Mouse (Mus musculus) forebrain, embryonic 15.5 days (tissue): ENCODE data around the gene Tfcp2. TPM values are rescaled to one million over a fixed set of nuclear protein-coding genes. Genes with fewer than 3 reads are reported as not detected.

Experiments used
- ATAC-seq: fragments of 200-750 bp; cut with Nextera tagmentation; replicated peaks from 2 replicates; pipeline ENCODE4 v1.8.0; 2017; ENCODE audit warnings: mild to moderate bottlenecking, moderate TSS enrichment, moderate library complexity
- H3K27ac ChIP-seq: fragments of 300-500 bp; sonication (generic); replicated peaks from 2 replicates; pipeline ENCODE4 v1.5.1; 2015; ENCODE audit warnings: mild to moderate bottlenecking, inconsistent platforms
- H3K27me3 ChIP-seq: fragments of 300-500 bp; sonication (generic); 2 replicates; pipeline ENCODE4 v1.6.1; 2015; ENCODE audit warnings: inconsistent platforms
- H3K36me3 ChIP-seq: fragments of 300-500 bp; sonication (generic); 2 replicates; pipeline ENCODE4 v1.6.1; 2015; ENCODE audit warnings: mild to moderate bottlenecking, inconsistent platforms
- H3K4me1 ChIP-seq: fragments of 300-500 bp; sonication (generic); 2 replicates; pipeline ENCODE4 v1.6.1; 2015; ENCODE audit warnings: inconsistent platforms
- H3K4me2 ChIP-seq: fragments of 300-500 bp; sonication (generic); replicated peaks from 2 replicates; pipeline ENCODE4 v1.6.1; 2015; ENCODE audit warnings: mild to moderate bottlenecking, inconsistent platforms
- H3K4me3 ChIP-seq: fragments of 300-500 bp; sonication (generic); 2 replicates; pipeline ENCODE4 v1.5.1; 2015; ENCODE audit warnings: mild to moderate bottlenecking, inconsistent platforms
- H3K9ac ChIP-seq: fragments of 300-500 bp; sonication (generic); replicated peaks from 2 replicates; pipeline ENCODE4 v1.6.1; 2015; ENCODE audit warnings: mild to moderate bottlenecking, inconsistent platforms
- H3K9me3 ChIP-seq: fragments of 300-500 bp; sonication (generic); 2 replicates; pipeline ENCODE4 v1.6.1; 2016; ENCODE audit warnings: inconsistent platforms
- WGBS: fragments of 180-500 bp; shearing (Covaris S2); methylation state at CpG from one replicate; pipeline ENCODE4 v1.1.7; 2015; ENCODE audit warnings: mixed read lengths; 5-methylcytosine and 5-hydroxymethylcytosine counted together
- polyA plus RNA-seq: library from polyadenylated mRNA; unstranded; fragments of >200 nt; fragmentation: Nextera tagmentation; extraction: Ambion mirVana; gene quantifications from 2 replicates; pipeline ENCODE4 v1.2.1, GENCODE M21; 2015

Tfcp2 gene
- 30.0 and 33.6 TPM in 2 replicates for polyA plus RNA-seq

GRCm38 (mm10) chr15:100551326-100552307, at the start of gene Tfcp2:
Gene Tfcp2 (minus strand): TSS chr15:100552008.
- Histone ChIP-seq H3K4me1 (peaks cover 18% of the 10 kb centered on the region), H3K27me3 (no peaks in the 10 kb centered on the region), H3K9me3 (no peaks in the 10 kb centered on the region), H3K36me3 (peaks cover 9% of the 10 kb centered on the region), H3K4me2 (peak within 1 kb of the TSS; percentile 86), H3K27ac (peak within 1 kb of the TSS; percentile 90), H3K4me3 (peak within 1 kb of the TSS; percentile 100), H3K9ac (peak within 1 kb of the TSS; percentile 92)
- peak; percentile 100 for ATAC-seq
- WGBS = under 1% methylated on average over 84 of the region's 84 CpGs

DNA sequence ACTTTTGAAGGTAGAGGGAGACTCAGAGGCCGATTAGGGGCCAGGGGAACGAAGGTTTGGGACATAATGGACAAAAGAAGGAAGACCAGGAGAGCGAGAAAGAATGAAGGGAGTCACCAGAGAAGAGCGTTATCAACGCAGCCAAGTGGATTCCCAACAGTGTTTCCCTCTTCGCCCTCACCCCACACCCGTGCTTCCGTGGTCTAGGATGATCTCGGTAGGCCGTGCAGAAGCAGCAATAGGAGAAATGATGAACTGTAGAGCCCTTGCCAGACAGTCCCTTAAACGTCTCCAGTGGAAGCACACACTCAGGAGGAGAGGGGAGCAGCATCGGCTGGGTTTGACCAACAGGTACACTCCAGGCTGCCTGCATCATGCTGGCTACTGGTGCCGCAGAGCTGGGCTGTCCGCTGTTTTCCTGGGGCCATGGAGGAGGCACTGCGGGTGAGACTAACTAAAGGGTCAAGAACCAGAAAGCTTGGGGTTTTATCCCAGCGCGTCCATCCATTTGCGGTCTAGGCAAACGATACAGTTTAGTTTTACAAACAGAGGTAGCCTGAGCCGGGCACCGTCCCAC, 49.0 kb upstream of the Tfcp2 start:
- H3K27me3 ChIP-seq = peaks cover 3% of the 10 kb centered on the region; the same call in 1 of the 2 replicates
- no peaks in the 10 kb centered on the region for H3K9me3 ChIP-seq
- peak overlapping the region; percentile 90 for H3K4me3 ChIP-seq
- 20% methylated on average over 21 of the region's 21 CpGs for WGBS
- no peak overlapping the region for H3K27ac ChIP-seq
- peak overlapping the region; percentile 88 for H3K4me2 ChIP-seq
- no peaks in the 10 kb centered on the region for H3K36me3 ChIP-seq
- ATAC-seq = no peak
- no peak overlapping the region for H3K9ac ChIP-seq
- H3K4me1 ChIP-seq = peaks cover 35% of the 10 kb centered on the region

- H3K4me1 ChIP-seq = peaks cover 30% of the 10 kb centered on the region
- H3K27me3 ChIP-seq = peaks cover 3% of the 10 kb centered on the region; the same call in 1 of the 2 replicates
- H3K27ac ChIP-seq = peak overlapping the region; percentile 89
- H3K4me2 ChIP-seq = peak overlapping the region; percentile 88
- peak; percentile 73 for ATAC-seq
- H3K9ac ChIP-seq = peak overlapping the region; percentile 97
- H3K9me3 ChIP-seq = no peaks in the 10 kb centered on the region
- peak overlapping the region; percentile 90 for H3K4me3 ChIP-seq
- WGBS = 1% methylated on average over 31 of the region's 35 CpGs
- H3K36me3 ChIP-seq = no peaks in the 10 kb centered on the region
Observed at GRCm38 (mm10) chr15:100600047-100600695, 48.4 kb upstream of the Tfcp2 start.

- H3K4me1 ChIP-seq = peaks cover 23% of the 10 kb centered on the region
- H3K36me3 ChIP-seq = no peaks in the 10 kb centered on the region
- H3K9me3 ChIP-seq = no peaks in the 10 kb centered on the region
- WGBS = under 1% methylated on average over 60 of the region's 76 CpGs
- H3K4me2 ChIP-seq = peak within 1 kb of the TSS; percentile 88
- peak; percentile 66 for ATAC-seq
- H3K27ac ChIP-seq = peak within 1 kb of the TSS; percentile 89
- peaks cover 3% of the 10 kb centered on the region; the same call in 1 of the 2 replicates for H3K27me3 ChIP-seq
- peak within 1 kb of the TSS; percentile 90 for H3K4me3 ChIP-seq
- peak within 1 kb of the TSS; percentile 97 for H3K9ac ChIP-seq
Observed at GRCm38 (mm10) chr15:100599276-100600046, 47.7 kb upstream of the Tfcp2 start, which contains the start of gene Pou6f1. Gene Pou6f1 (minus strand): TSS chr15:100599984.

GRCm38 (mm10) chr15:100598883-100599275, 47.1 kb upstream of the Tfcp2 start:
- Histone ChIP-seq H3K36me3 (no peaks in the 10 kb centered on the region), H3K9me3 (no peaks in the 10 kb centered on the region), H3K4me3 (peak overlapping the region; percentile 90), H3K9ac (peak overlapping the region; percentile 97), H3K4me1 (peaks cover 20% of the 10 kb centered on the region), H3K27ac (peak overlapping the region; percentile 89), H3K27me3 (peaks cover 3% of the 10 kb centered on the region; the same call in 1 of the 2 replicates), H3K4me2 (peak overlapping the region; percentile 88)
- 2% methylated on average over 12 of the region's 12 CpGs for WGBS
- peak; percentile 51 for ATAC-seq

GRCm38 (mm10) chr15:100598287-100598882, 46.6 kb upstream of the Tfcp2 start:
- peak overlapping the region; percentile 97 for H3K9ac ChIP-seq

DNA sequence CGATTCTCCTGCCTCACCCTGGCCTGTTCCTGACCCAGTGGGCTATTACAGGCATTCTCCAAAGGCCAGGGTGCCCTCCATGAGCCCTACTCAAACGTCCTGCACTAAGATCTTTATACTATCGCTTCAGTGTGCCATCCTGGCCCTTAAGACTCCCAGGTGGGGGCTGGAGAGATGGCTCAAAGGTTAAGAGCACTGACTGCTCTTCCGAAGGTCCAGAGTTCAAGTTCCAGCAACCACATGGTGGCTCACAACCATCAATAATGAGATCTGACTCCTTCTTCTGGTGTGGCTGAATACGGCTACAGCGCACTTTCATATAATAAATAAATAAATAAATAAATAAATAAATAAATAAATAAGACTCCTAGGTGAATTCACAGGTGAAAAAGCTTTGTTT, 41.0 kb upstream of the Tfcp2 start:
- H3K27ac ChIP-seq = no peak overlapping the region
- no peak overlapping the region for H3K4me3 ChIP-seq
- H3K4me2 ChIP-seq = no peak overlapping the region
- H3K4me1 ChIP-seq = no peaks in the 10 kb centered on the region
- H3K9ac ChIP-seq = no peak overlapping the region
- no peak for ATAC-seq
- H3K9me3 ChIP-seq = no peaks in the 10 kb centered on the region
- 90% methylated on average over 6 of the region's 6 CpGs for WGBS
- H3K27me3 ChIP-seq = no peaks in the 10 kb centered on the region
- peaks cover 33% of the 10 kb centered on the region for H3K36me3 ChIP-seq

More at GRCm38 (mm10) chr15:100598287-100598882, 46.6 kb upstream of the Tfcp2 start:
- H3K27me3 ChIP-seq = peaks cover 3% of the 10 kb centered on the region; the same call in 1 of the 2 replicates
- WGBS = 31% methylated on average over 9 of the region's 9 CpGs
- H3K4me3 ChIP-seq = peak overlapping the region; percentile 90
- peaks cover 20% of the 10 kb centered on the region for H3K4me1 ChIP-seq
- no peak for ATAC-seq
- no peaks in the 10 kb centered on the region for H3K36me3 ChIP-seq
- no peaks in the 10 kb centered on the region for H3K9me3 ChIP-seq
- H3K4me2 ChIP-seq = peak overlapping the region; percentile 88
- H3K27ac ChIP-seq = peak overlapping the region; percentile 89; the same call in 1 of the 2 replicates

- 77% methylated on average over 8 of the region's 8 CpGs for WGBS
- H3K4me3 ChIP-seq = no peak overlapping the region
- no peak overlapping the region for H3K9ac ChIP-seq
- no peak overlapping the region for H3K4me2 ChIP-seq
- ATAC-seq = no peak
- no peaks in the 10 kb centered on the region for H3K4me1 ChIP-seq
- no peak overlapping the region for H3K27ac ChIP-seq
- H3K36me3 ChIP-seq = peaks cover 56% of the 10 kb centered on the region
- no peaks in the 10 kb centered on the region for H3K27me3 ChIP-seq
- H3K9me3 ChIP-seq = no peaks in the 10 kb centered on the region
Observed at GRCm38 (mm10) chr15:100590436-100590835, 38.6 kb upstream of the Tfcp2 start.

GRCm38 (mm10) chr15:100588297-100588696, 36.5 kb upstream of the Tfcp2 start:
- no peak overlapping the region for H3K4me2 ChIP-seq
- ATAC-seq = no peak
- no peak overlapping the region for H3K27ac ChIP-seq
- H3K36me3 ChIP-seq = peaks cover 61% of the 10 kb centered on the region
- no peak overlapping the region for H3K9ac ChIP-seq
- H3K27me3 ChIP-seq = no peaks in the 10 kb centered on the region
- H3K9me3 ChIP-seq = no peaks in the 10 kb centered on the region
- no peak overlapping the region for H3K4me3 ChIP-seq
- no peaks in the 10 kb centered on the region for H3K4me1 ChIP-seq
- 89% methylated on average over 6 of the region's 6 CpGs for WGBS

GRCm38 (mm10) chr15:100587166-100587565, 35.4 kb upstream of the Tfcp2 start:
- Histone ChIP-seq H3K9ac (no peak overlapping the region), H3K4me3 (no peak overlapping the region), H3K36me3 (peaks cover 70% of the 10 kb centered on the region), H3K4me2 (no peak overlapping the region), H3K27ac (no peak overlapping the region), H3K27me3 (no peaks in the 10 kb centered on the region), H3K4me1 (no peaks in the 10 kb centered on the region), H3K9me3 (no peaks in the 10 kb centered on the region)
- 84% methylated on average over 4 of the region's 4 CpGs for WGBS
- no peak for ATAC-seq

- Histone ChIP-seq H3K27me3 (no peaks in the 10 kb centered on the region), H3K9ac (no peak overlapping the region), H3K4me3 (no peak overlapping the region), H3K27ac (no peak overlapping the region), H3K4me1 (no peaks in the 10 kb centered on the region), H3K36me3 (peaks cover 68% of the 10 kb centered on the region), H3K9me3 (no peaks in the 10 kb centered on the region), H3K4me2 (no peak overlapping the region)
- 94% methylated on average over 16 of the region's 16 CpGs for WGBS
- ATAC-seq = no peak
Observed at GRCm38 (mm10) chr15:100585931-100586330, 34.1 kb upstream of the Tfcp2 start.
